Mouse (Mus musculus): ENCODE results near the gene Npas3. TPM values are rescaled to one million over a fixed set of nuclear protein-coding genes. Genes with fewer than 3 reads are reported as not detected.
A peak's percentile ranks its signal among the peaks of the same experiment; 100 is the strongest.

Npas3 gene
- 0.47 and 0.70 TPM in 2 replicates for polyA plus RNA-seq (2016; fragmentation: Nextera tagmentation; extraction: Ambion mirVana)

GRCm38 (mm10) chr12:53248101-53248727, at the start of gene Npas3:
Gene Npas3 (plus strand): TSS chr12:53248677.
- 2% methylated on average over 51 of the region's 62 CpGs for WGBS (ENCODE audit: insufficient replicate concordance)
- no peak for ATAC-seq
- 0 out of 2 replicates have a peak within 1 kb of the TSS, but pooled peaks have one; percentile 7 for H3K9ac ChIP-seq

DNA sequence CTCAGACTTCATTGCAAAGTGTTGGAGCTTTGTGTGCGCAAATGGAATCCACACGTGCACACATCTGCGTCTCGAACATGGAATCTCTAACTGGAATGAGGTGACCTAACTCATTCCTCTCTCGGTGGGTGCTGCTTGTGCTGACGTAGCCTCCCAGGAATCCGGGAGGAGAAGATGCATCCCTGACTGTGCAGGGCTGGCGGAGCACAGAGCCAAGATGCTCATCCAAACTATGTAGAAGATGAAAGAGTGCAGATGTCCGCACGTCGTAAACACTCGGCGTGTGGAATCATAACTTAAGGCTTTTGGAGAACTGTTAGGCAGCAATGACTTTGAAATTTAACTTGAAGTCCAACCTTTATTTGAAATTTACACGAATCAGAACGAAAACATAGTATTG, 31.3 kb upstream of the Npas3 start:
- 80% methylated on average over 15 of the region's 15 CpGs for WGBS (ENCODE audit: insufficient replicate concordance)

More at GRCm38 (mm10) chr12:53248101-53248727, at the start of gene Npas3:
- Histone ChIP-seq H3K4me2 (peak within 1 kb of the TSS; percentile 59), H3K27me3 (replicated peaks) (peaks cover 82% of the 10 kb centered on the region), H3K36me3 (no peaks in the 10 kb centered on the region), H3K4me1 (0 out of 2 replicates have a peak, but pooled peaks cover 9% of the 10 kb centered on the region), H3K27ac (no peak within 1 kb of the TSS), H3K9me3 (replicated peaks) (no peaks in the 10 kb centered on the region), H3K4me3 (peak within 1 kb of the TSS; percentile 45)

GRCm38 (mm10) chr12:53222742-53223141, 25.7 kb upstream of the Npas3 start:
- ATAC-seq = no peak
- Histone ChIP-seq H3K27ac (no peak overlapping the region), H3K27me3 (replicated peaks) (no peaks in the 10 kb centered on the region), H3K4me1 (no peaks in the 10 kb centered on the region), H3K9me3 (replicated peaks) (no peaks in the 10 kb centered on the region), H3K4me2 (no peak overlapping the region), H3K36me3 (no peaks in the 10 kb centered on the region), H3K4me3 (no peak overlapping the region), H3K9ac (no peak overlapping the region)
- 55% methylated on average over 4 of the region's 4 CpGs for WGBS (ENCODE audit: insufficient replicate concordance)

More for the DNA sequence above, 31.3 kb upstream of the Npas3 start:
- H3K9ac ChIP-seq = no peak overlapping the region
- no peak overlapping the region for H3K4me2 ChIP-seq
- no peak overlapping the region for H3K4me3 ChIP-seq
- H3K9me3 ChIP-seq (replicated peaks) = no peaks in the 10 kb centered on the region
- no peaks in the 10 kb centered on the region for H3K4me1 ChIP-seq
- H3K27ac ChIP-seq = no peak overlapping the region
- H3K36me3 ChIP-seq = no peaks in the 10 kb centered on the region
- ATAC-seq = no peak
- no peaks in the 10 kb centered on the region for H3K27me3 ChIP-seq (replicated peaks)

- ATAC-seq = no peak
- Histone ChIP-seq H3K9ac (no peak overlapping the region), H3K4me3 (no peak overlapping the region), H3K9me3 (replicated peaks) (no peaks in the 10 kb centered on the region), H3K27ac (no peak overlapping the region), H3K4me2 (no peak overlapping the region), H3K4me1 (no peaks in the 10 kb centered on the region), H3K36me3 (no peaks in the 10 kb centered on the region), H3K27me3 (replicated peaks) (no peaks in the 10 kb centered on the region)
- 36% methylated on average over 4 of the region's 4 CpGs for WGBS (ENCODE audit: insufficient replicate concordance)
These were observed 21.1 kb upstream of the Npas3 start for GRCm38 (mm10) chr12:53227356-53227755.

GRCm38 (mm10) chr12:53229419-53229818, 19.1 kb upstream of the Npas3 start:
- no peaks in the 10 kb centered on the region for H3K27me3 ChIP-seq (replicated peaks)
- no peak overlapping the region for H3K9ac ChIP-seq
- no peak for ATAC-seq
- no peaks in the 10 kb centered on the region for H3K36me3 ChIP-seq
- H3K9me3 ChIP-seq (replicated peaks) = no peaks in the 10 kb centered on the region
- no peak overlapping the region for H3K27ac ChIP-seq
- no peak overlapping the region for H3K4me2 ChIP-seq
- H3K4me3 ChIP-seq = no peak overlapping the region
- H3K4me1 ChIP-seq = no peaks in the 10 kb centered on the region
- WGBS (ENCODE audit: insufficient replicate concordance) = 42% methylated on average over 2 of the region's 2 CpGs

- Histone ChIP-seq H3K4me1 (0 out of 2 replicates have a peak, but pooled peaks cover 9% of the 10 kb centered on the region), H3K4me2 (peak overlapping the region; percentile 59), H3K9ac (no peak overlapping the region), H3K36me3 (no peaks in the 10 kb centered on the region), H3K4me3 (peak overlapping the region; percentile 25), H3K9me3 (replicated peaks) (no peaks in the 10 kb centered on the region), H3K27ac (no peak overlapping the region), H3K27me3 (replicated peaks) (peaks cover 62% of the 10 kb centered on the region)
- ATAC-seq = no peak
- WGBS (ENCODE audit: insufficient replicate concordance) = 0% methylated on average over 12 of the region's 12 CpGs
These were observed 2.3 kb upstream of the Npas3 start for GRCm38 (mm10) chr12:53246181-53246580.

GRCm38 (mm10) chr12:53246581-53247490, 1.6 kb upstream of the Npas3 start:
- WGBS (ENCODE audit: insufficient replicate concordance) = 3% methylated on average over 28 of the region's 28 CpGs
- Histone ChIP-seq H3K36me3 (no peaks in the 10 kb centered on the region), H3K4me3 (peak overlapping the region; percentile 25), H3K27me3 (replicated peaks) (peaks cover 68% of the 10 kb centered on the region), H3K27ac (no peak overlapping the region), H3K9me3 (replicated peaks) (no peaks in the 10 kb centered on the region), H3K4me2 (peak overlapping the region; percentile 59), H3K9ac (no peak overlapping the region), H3K4me1 (0 out of 2 replicates have a peak, but pooled peaks cover 9% of the 10 kb centered on the region)
- ATAC-seq = no peak

DNA sequence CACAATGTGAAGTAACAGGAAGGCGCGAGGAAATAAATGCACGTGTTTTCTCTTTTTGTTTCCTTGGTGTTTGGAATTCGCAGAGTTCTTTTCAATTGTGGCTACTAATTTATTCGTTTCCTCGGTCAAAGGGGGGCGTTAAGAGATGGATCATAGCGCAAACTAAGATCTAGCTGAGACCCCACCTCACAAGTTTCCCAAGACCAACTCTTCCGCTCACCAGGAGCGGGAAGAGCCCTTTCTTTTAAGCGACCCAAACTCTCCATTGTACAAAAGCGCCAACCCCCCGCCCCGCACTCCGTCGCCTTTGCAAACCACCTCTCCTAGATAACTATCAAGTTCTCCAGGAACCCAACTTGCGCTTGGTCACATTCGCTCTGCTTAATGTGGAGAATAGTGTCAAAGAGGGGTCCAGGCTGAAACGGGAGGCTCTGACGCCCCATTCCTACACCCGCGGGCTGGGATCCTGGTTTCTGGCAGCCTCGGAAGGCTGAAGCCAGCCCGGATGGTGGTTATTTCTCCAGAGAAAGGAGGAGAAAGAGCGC, 914 bp upstream of the Npas3 start:
- peaks cover 75% of the 10 kb centered on the region for H3K27me3 ChIP-seq (replicated peaks)

DNA sequence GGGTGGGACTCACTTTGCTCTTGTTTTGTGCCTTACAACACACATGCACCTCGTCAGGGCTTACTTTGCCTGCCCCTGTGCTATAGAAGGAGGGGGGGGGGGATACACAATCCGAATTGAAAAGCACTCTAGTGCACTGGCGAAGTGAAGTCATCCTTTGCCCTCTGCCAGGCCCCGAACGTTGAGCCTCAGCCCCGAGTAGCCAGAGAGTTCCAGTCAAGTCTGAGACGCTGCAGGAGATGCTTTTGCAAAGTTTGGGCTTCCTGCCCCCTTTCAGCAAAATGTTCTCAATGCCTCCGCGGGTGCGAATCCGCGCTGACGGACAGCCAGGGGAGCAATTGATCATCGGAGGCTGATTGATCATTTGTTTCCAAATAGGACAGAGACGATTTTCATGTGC, 319 bp downstream of the Npas3 start:
- under 1% methylated on average over 15 of the region's 15 CpGs for WGBS (ENCODE audit: insufficient replicate concordance)
- Histone ChIP-seq H3K9ac (no peak overlapping the region), H3K27me3 (replicated peaks) (peaks cover 88% of the 10 kb centered on the region), H3K4me3 (peak overlapping the region; percentile 45), H3K27ac (no peak overlapping the region), H3K4me1 (0 out of 2 replicates have a peak, but pooled peaks cover 9% of the 10 kb centered on the region), H3K9me3 (replicated peaks) (no peaks in the 10 kb centered on the region), H3K4me2 (peak overlapping the region; percentile 59), H3K36me3 (no peaks in the 10 kb centered on the region)
- no peak for ATAC-seq

More for the DNA sequence above, 914 bp upstream of the Npas3 start:
- peak overlapping the region; percentile 59 for H3K4me2 ChIP-seq
- no peaks in the 10 kb centered on the region for H3K36me3 ChIP-seq
- no peaks in the 10 kb centered on the region for H3K9me3 ChIP-seq (replicated peaks)
- H3K4me3 ChIP-seq = peak overlapping the region; percentile 45; the same call in 1 of the 2 replicates
- WGBS (ENCODE audit: insufficient replicate concordance) = under 1% methylated on average over 25 of the region's 25 CpGs
- H3K9ac ChIP-seq = no peak overlapping the region
- 0 out of 2 replicates have a peak, but pooled peaks cover 9% of the 10 kb centered on the region for H3K4me1 ChIP-seq
- no peak overlapping the region for H3K27ac ChIP-seq
- no peak for ATAC-seq

GRCm38 (mm10) chr12:53251701-53252181, 3.3 kb downstream of the Npas3 start:
- Histone ChIP-seq H3K4me3 (peak overlapping the region; percentile 63), H3K9ac (no peak overlapping the region), H3K9me3 (replicated peaks) (no peaks in the 10 kb centered on the region), H3K4me1 (0 out of 2 replicates have a peak, but pooled peaks cover 3% of the 10 kb centered on the region), H3K27me3 (replicated peaks) (peaks cover 87% of the 10 kb centered on the region), H3K27ac (no peak overlapping the region), H3K4me2 (peak overlapping the region; percentile 71), H3K36me3 (no peaks in the 10 kb centered on the region)
- ATAC-seq = no peak
- WGBS (ENCODE audit: insufficient replicate concordance) = 1% methylated on average over 10 of the region's 11 CpGs

GRCm38 (mm10) chr12:53252213-53252571, 3.7 kb downstream of the Npas3 start:
- H3K9ac ChIP-seq = no peak overlapping the region
- H3K27me3 ChIP-seq (replicated peaks) = peaks cover 87% of the 10 kb centered on the region
- ATAC-seq = no peak; the same call in 1 of the 2 replicates
- peak overlapping the region; percentile 71 for H3K4me2 ChIP-seq
- no peaks in the 10 kb centered on the region for H3K9me3 ChIP-seq (replicated peaks)
- no peaks in the 10 kb centered on the region for H3K36me3 ChIP-seq
- peak overlapping the region; percentile 63 for H3K4me3 ChIP-seq
- no peak overlapping the region for H3K27ac ChIP-seq
- no peaks in the 10 kb centered on the region for H3K4me1 ChIP-seq
- WGBS (ENCODE audit: insufficient replicate concordance) = 0% methylated on average over 6 of the region's 23 CpGs

Measured in liver, embryonic 12.5 days (tissue).